Mouse (Mus musculus) left cerebral cortex, adult 2 months (tissue): ENCODE data around the gene Evx2. TPM values are rescaled to one million over a fixed set of nuclear protein-coding genes. Genes with fewer than 3 reads are reported as not detected.

ENCODE experiments used
- DNase-seq, 2 experiments: peaks; one replicate each; pipeline ENCODE4 v3.0.0; 2021 to 2022; ENCODE audit warnings: low spot score in 2 of 2, mixed read lengths in 1 of 2; ENCODE audit errors: extremely low spot score in 1 of 2
- H3K27ac ChIP-seq: fragments of 200-600 bp; 2 replicates; pipeline ENCODE4 v1.8.1; 2022
- H3K4me3 ChIP-seq: fragments of 200-600 bp; 2 replicates; pipeline ENCODE4 v1.8.1; 2022
- CTCF ChIP-seq: fragments of 200-600 bp; IDR thresholded peaks from 2 replicates; pipeline ENCODE4 v1.8.1; 2022; ENCODE audit warnings: antibody characterized with exemption, mild to moderate bottlenecking, moderate library complexity
- intact Hi-C: fragments of 180-260 bp; cut with DNase I; formaldehyde crosslinking; loops from one replicate; pipeline ENCODE4 v1.15.1; 2025
- total RNA-seq, 2 experiments: library from RNA; stranded (reverse); gene quantifications; 2 replicates each; pipeline ENCODE4 v1.2.3; 2021

Evx2 gene
- total RNA-seq, 2 experiments from 2014 or later, result not detected

DNA sequence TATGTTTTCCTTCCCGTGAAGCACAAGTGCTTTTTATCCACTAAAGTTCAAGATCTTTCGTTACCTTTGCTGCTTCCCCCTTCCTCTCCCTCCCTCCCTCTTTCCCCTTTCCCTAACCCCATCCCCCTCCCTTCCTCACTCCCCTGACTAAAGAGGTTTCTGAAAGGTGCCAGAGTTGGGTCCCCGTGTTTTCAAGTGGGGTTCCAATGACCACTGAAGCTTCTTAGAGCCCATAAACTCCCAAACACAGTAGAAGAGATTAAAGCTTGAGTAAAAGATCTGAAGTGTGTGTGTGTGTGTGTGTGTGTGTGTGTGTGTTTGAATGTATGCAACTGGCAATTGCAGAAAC, 9.8 kb upstream of the Evx2 start:
- TF ChIP-seq CTCF, result no peak
- Histone ChIP-seq H3K27ac (no peak overlapping the region), H3K4me3 (no peak overlapping the region)
- intact Hi-C loops, result no loop called here
- no peak for DNase-seq

GRCm38 (mm10) chr2:74668370-74669229, 9.2 kb upstream of the Evx2 start:
- no peak for DNase-seq
- intact Hi-C loops, result no loop called here
- Histone ChIP-seq H3K4me3 (no peak overlapping the region), H3K27ac (no peak overlapping the region)
- TF ChIP-seq CTCF, result no peak

DNA sequence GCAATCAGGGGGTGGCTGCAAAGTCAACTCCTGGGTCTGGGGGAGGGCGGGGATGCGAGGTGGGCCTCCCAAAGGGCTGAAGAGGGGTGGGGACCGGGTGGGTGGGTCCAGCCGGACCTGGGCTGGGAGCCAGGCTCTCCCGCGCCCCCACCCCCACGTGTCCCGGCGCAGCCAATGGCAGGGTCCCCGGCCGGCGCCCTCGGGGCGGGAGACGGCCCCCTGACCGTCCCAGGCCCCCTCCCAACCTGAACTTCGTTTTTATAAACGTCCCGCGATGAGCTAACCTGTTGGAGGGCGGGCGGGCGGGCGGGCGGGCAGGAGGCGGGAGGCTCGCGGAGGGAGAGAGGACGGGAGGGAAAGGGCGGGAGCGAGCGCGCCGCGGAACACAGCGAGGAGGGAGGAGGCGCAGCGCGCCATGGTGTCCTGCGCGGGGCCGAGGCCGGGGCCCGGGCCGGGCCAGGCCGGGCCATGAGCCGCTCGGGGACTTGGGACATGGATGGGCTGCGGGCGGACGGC, 8.5 kb upstream of the Evx2 start, which contains the start of gene Hoxd13:
Hoxd13 (plus strand) TSS at position 469 of the 516 bp plus-strand sequence.
- intact Hi-C loops, result no loop called here
- Histone ChIP-seq H3K4me3 (no peak within 1 kb of the TSS), H3K27ac (no peak within 1 kb of the TSS)
- TF ChIP-seq CTCF, result no peak
- no peak for DNase-seq

GRCm38 (mm10) chr2:74667191-74667841, 8.0 kb upstream of the Evx2 start:
- Histone ChIP-seq H3K27ac (no peak overlapping the region), H3K4me3 (no peak overlapping the region)
- DNase-seq, result no peak
- intact Hi-C loops, result no loop called here
- TF ChIP-seq CTCF, result no peak

DNA sequence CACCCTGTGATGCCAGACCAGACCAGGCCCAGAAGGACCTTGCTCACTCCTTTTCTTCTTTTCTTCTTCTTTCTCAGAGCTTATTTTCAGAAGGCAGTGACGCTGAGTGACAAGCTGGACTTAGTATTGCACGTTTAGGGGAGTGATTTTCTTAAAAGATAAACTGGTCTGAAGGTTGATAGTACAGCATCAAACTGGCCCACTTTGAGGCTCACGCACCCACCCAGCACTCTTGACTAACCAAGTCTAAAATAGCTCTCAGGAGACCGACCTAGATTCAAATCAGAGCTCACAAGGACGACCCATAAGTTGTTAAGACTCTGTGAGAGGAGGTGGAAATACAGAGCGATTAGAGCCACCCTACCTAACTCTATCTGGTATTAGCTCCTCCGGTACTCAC, 7.1 kb upstream of the Evx2 start:
- DNase-seq, result no peak
- Histone ChIP-seq H3K27ac (no peak overlapping the region), H3K4me3 (no peak overlapping the region)
- TF ChIP-seq CTCF, result no peak
- intact Hi-C loops, result no loop called here

GRCm38 (mm10) chr2:74663291-74663925, 4.1 kb upstream of the Evx2 start:
- DNase-seq, result peak in 1 of 2 experiments; percentile 63
- intact Hi-C loops, result loop anchor here (2.0 to 5.0 kb wide), 3 partner anchors 363 to 736 kb away; no protein-coding TSS in a partner anchor
- H3K27ac ChIP-seq, result no peak overlapping the region
- TF ChIP-seq CTCF, result peak; percentile 78
- H3K4me3 ChIP-seq, result no peak overlapping the region

DNA sequence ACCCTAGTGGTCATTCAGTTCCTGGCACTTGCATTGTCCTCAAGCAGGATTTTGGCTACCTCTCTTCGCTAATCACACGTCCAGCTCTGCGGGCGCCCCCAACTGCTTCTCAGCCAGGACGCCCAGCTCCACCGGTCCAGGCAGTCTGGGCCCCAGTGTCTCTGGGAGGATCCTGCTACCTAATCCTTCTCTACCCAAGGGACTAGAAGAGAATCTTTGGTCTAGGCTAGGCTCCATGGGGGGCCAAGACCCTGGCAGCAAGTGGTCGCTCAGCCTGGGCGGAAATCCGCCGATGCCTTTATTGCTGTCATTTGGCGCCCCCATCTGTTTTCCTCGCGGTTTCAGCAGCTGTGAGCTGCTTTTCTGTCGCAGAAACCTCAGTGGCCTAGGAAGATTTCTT, 2.3 kb upstream of the Evx2 start:
- DNase-seq, result peak in 1 of 2 experiments; percentile 44
- Histone ChIP-seq H3K4me3 (no peak overlapping the region), H3K27ac (no peak overlapping the region)
- TF ChIP-seq CTCF, result peak; percentile 59
- intact Hi-C loops, result loop anchor here (1.0 to 5.0 kb wide), 5 partner anchors 361 to 734 kb away; no protein-coding TSS in a partner anchor

- H3K27ac ChIP-seq, result no peak overlapping the region
- DNase-seq, result no peak
- intact Hi-C loops, result loop anchor here (5.0 kb wide), 1 partner anchor 733 kb away; no protein-coding TSS in a partner anchor
- no peak for TF ChIP-seq CTCF
- no peak overlapping the region for H3K4me3 ChIP-seq
These were observed 1.3 kb upstream of the Evx2 start for GRCm38 (mm10) chr2:74660421-74661375.

GRCm38 (mm10) chr2:74658667-74659371, 538 bp downstream of the Evx2 start:
- Histone ChIP-seq H3K4me3 (no peak overlapping the region), H3K27ac (no peak overlapping the region)
- no peak for TF ChIP-seq CTCF
- intact Hi-C loops, result loop anchor here (5.0 to 10.0 kb wide), 4 partner anchors 53 to 1384 kb away; partner anchors contain the start of genes Gm28230, Hoxd3, Hoxd4 and Sp9
- DNase-seq, result no peak

DNA sequence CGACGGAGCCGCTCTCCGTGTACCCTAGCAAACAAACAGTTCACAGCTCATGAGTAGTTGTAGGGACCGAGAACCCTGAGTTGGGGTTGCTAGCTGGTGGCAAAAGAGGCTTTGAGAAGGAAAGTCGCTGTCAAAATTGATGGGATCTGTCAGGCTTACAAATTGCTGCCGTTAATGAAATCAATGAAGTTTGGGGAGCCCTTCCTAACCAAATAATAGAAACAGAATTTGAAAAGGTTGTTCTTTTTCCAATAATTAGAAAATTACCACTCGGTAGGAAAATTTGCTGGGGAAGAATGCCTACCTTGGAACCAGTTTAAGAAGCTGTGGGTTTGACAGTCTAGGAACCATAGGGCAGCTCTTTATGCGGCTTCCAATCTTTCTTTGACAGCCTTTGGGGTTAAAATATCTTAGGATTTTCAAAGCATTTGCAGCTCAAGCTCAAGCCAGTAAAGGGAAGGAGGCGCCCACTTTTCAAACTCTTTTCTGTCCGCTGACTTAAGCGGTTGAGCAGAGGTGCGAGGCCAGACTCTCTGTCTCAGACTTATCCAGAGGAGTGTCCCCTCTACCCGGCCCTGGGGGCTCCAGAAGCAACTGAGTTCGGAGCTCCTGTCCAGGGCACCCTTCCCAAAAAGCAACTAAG, 1.2 kb downstream of the Evx2 start:
- no peak overlapping the region for H3K4me3 ChIP-seq
- no peak overlapping the region for H3K27ac ChIP-seq
- DNase-seq, result no peak
- intact Hi-C loops, result loop anchor here (5.0 to 10.0 kb wide), 4 partner anchors 54 to 1383 kb away; partner anchors contain the start of genes Gm28230, Hoxd3, Hoxd4 and Sp9
- no peak for TF ChIP-seq CTCF
